8 mouse cellular contexts compared by ENCODE assay signal in the genomic region with DNA sequence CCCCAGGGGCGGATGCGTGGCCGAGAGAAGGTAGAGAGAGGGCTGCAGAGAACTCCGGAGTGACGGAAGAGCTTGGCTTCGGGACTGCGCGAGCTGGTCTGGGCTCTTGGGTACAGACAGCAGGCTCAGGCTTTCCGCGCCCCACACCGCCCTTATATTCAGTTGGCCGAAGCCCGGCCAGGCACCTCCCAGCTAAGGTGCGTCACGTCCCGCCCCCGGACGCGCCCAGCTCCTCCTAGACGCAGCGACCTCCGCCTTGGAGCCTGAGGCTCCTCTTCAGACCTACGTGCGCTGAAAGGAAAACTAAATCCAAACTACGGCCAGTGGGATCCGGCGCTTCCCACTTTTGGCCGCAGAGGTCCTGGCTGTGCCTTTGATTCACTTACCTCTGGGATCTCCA. TPM values are rescaled to one million over a fixed set of nuclear protein-coding genes. Genes with fewer than 3 reads are reported as not detected.
DNase-seq lines count a peak whose midpoint lies in the region; ATAC-seq lines count a peak whose summit lies in the region.

A gene (minus strand): TSS at position 127 of the 400 bp plus-strand sequence.

- peaks cover 75% of the 10 kb centered on the region for H3K4me1 ChIP-seq in embryonic facial prominence, embryonic 10.5 days
- H3K4me1 ChIP-seq in limb, embryonic 15.5 days: peaks cover 38% of the 10 kb centered on the region
- H3K4me1 ChIP-seq in midbrain, embryonic 16.5 days (ENCODE audit: control insufficient read depth, insufficient read depth, low read length): peaks cover 23% of the 10 kb centered on the region

- H3K27me3 ChIP-seq in embryonic facial prominence, embryonic 10.5 days (replicated peaks; ENCODE audit: low read depth, poor library complexity, severe bottlenecking): peaks cover 63% of the 10 kb centered on the region
- peaks cover 30% of the 10 kb centered on the region for H3K27me3 ChIP-seq in limb, embryonic 15.5 days
- peaks cover 19% of the 10 kb centered on the region for H3K27me3 ChIP-seq in midbrain, embryonic 16.5 days (ENCODE audit: control insufficient read depth, insufficient read depth, low read depth, low read length)

- peak within 1 kb of the TSS; percentile 95 for H3K4me2 ChIP-seq in limb, embryonic 15.5 days
- H3K4me2 ChIP-seq in midbrain, embryonic 16.5 days (ENCODE audit: low read length): peak within 1 kb of the TSS; percentile 94

- peak; percentile 40 to 70 for DNase-seq in layer of hippocampus, adult 18-20 months (ENCODE audit: low spot score in 2 of 2)
- no peak for DNase-seq in layer of hippocampus, adult 11-12 months (ENCODE audit: low spot score)
- peak; percentile 86 for DNase-seq in embryonic facial prominence, embryonic 10.5 days (ENCODE audit: low spot score)
- peak; percentile 99 for DNase-seq in heart, adult 11 months
- peak; percentile 87 for DNase-seq in kidney, adult 11 months
- peak; percentile 70 to 72 for DNase-seq in spleen, postnatal 14 days (ENCODE audit: low spot score in 2 of 2)

- H3K9me3 ChIP-seq in embryonic facial prominence, embryonic 10.5 days: no peaks in the 10 kb centered on the region
- H3K9me3 ChIP-seq in limb, embryonic 15.5 days: no peaks in the 10 kb centered on the region
- H3K9me3 ChIP-seq in midbrain, embryonic 16.5 days (replicated peaks; ENCODE audit: control insufficient read depth, low read length, poor library complexity, severe bottlenecking): no peaks in the 10 kb centered on the region

- ATAC-seq in limb, embryonic 15.5 days (ENCODE audit: insufficient number of reproducible peaks, low FRiP score, low TSS enrichment, low read depth): peak; percentile 66
- ATAC-seq in midbrain, embryonic 16.5 days: peak; percentile 33; the same call in 1 of the 2 replicates

- peaks cover 26% of the 10 kb centered on the region for H3K36me3 ChIP-seq in embryonic facial prominence, embryonic 10.5 days (replicated peaks)
- H3K36me3 ChIP-seq in limb, embryonic 15.5 days: peaks cover 23% of the 10 kb centered on the region
- H3K36me3 ChIP-seq in midbrain, embryonic 16.5 days (ENCODE audit: control insufficient read depth, insufficient read depth, low read length): no peaks in the 10 kb centered on the region

- H3K9ac ChIP-seq in limb, embryonic 15.5 days: peak within 1 kb of the TSS; percentile 44
- H3K9ac ChIP-seq in midbrain, embryonic 16.5 days (ENCODE audit: low read depth, low read length): peak within 1 kb of the TSS; percentile 60

- WGBS in embryonic facial prominence, embryonic 10.5 days: under 1% methylated on average over 28 of the region's 28 CpGs
- WGBS in limb, embryonic 15.5 days: under 1% methylated on average over 28 of the region's 28 CpGs
- WGBS in midbrain, embryonic 16.5 days: 1% methylated on average over 28 of the region's 28 CpGs

- H3K27ac ChIP-seq in embryonic facial prominence, embryonic 10.5 days (replicated peaks): peak within 1 kb of the TSS; percentile 78
- H3K27ac ChIP-seq in limb, embryonic 15.5 days: peak within 1 kb of the TSS; percentile 14; the same call in 1 of the 2 replicates
- H3K27ac ChIP-seq in midbrain, embryonic 16.5 days (ENCODE audit: low read length): no peak within 1 kb of the TSS

- H3K4me3 ChIP-seq in embryonic facial prominence, embryonic 10.5 days: peak within 1 kb of the TSS; percentile 63
- peak within 1 kb of the TSS; percentile 49 for H3K4me3 ChIP-seq in limb, embryonic 15.5 days
- peak within 1 kb of the TSS; percentile 44 for H3K4me3 ChIP-seq in midbrain, embryonic 16.5 days (ENCODE audit: low read depth, low read length)

RNA-seq across cellular contexts. Expression of the gene that starts here (rescaled TPM):
- total RNA-seq in layer of hippocampus, adult 18-20 months (2021): 10 to 100 TPM; 58.8 to 74.2 TPM
- 2.1 and 2.4 TPM in 2 replicates for polyA plus RNA-seq in embryonic facial prominence, embryonic 10.5 days (2016; fragmentation: Nextera tagmentation; extraction: Ambion mirVana)
- 1.6 and 3.1 TPM in 2 replicates for polyA plus RNA-seq in limb, embryonic 15.5 days (2015; fragmentation: Nextera tagmentation; extraction: Ambion mirVana)
- polyA plus RNA-seq in midbrain, embryonic 16.5 days (2015; fragmentation: Nextera tagmentation; extraction: Ambion mirVana): 1.7 and 2.5 TPM in 2 replicates
